In genomic region chr5:107330916-107331421, GRCm38 (mm10) we compare ENCODE assay signal across 26 mouse cellular contexts. TPM values are rescaled to one million over a fixed set of nuclear protein-coding genes. Genes with fewer than 3 reads are reported as not detected.
DNase-seq lines count a peak whose midpoint lies in the region; ATAC-seq lines count a peak whose summit lies in the region.
"Had no signal": no experiment of that assay in that cellular context is flagged by ENCODE, and none has a peak within 500 bp of the region (broad histone marks: within the 10 kb centered on the region; RNA-seq: fewer than 3 reads in every experiment).

TSS of gene Brdt (plus strand) at chr5:107331159.

- no peak within 1 kb of the TSS for H3K4me2 ChIP-seq in forebrain, embryonic 14.5 days (ENCODE audit: low read length)
- H3K4me2 ChIP-seq in liver, embryonic 12.5 days: no peak within 1 kb of the TSS
- H3K4me2 ChIP-seq: embryonic facial prominence, embryonic 15.5 days; hindbrain, embryonic 15.5 days; liver, embryonic 11.5 days; lung, embryonic 15.5 days; midbrain, embryonic 12.5 days; neural tube, embryonic 15.5 days had no signal

- intact Hi-C loops in left cerebral cortex, postnatal 10 days (cut with DNase I): no loop called here

- no peak for ATAC-seq in forebrain, embryonic 14.5 days
- ATAC-seq in liver, embryonic 12.5 days: no peak
- ATAC-seq: activated CD4-positive, CD25-positive, alpha-beta regulatory T cell, adult 4 months; intestine, postnatal 0 days had no signal

- H3K27ac ChIP-seq in forebrain, embryonic 14.5 days (ENCODE audit: low read depth, low read length): no peak within 1 kb of the TSS
- no peak within 1 kb of the TSS for H3K27ac ChIP-seq in liver, embryonic 12.5 days
- H3K27ac ChIP-seq: embryonic facial prominence, embryonic 15.5 days; forebrain, embryonic 10.5 days; heart, embryonic 10.5 days; hindbrain, embryonic 15.5 days; limb, embryonic 10.5 days; lung, embryonic 15.5 days; macrophage; midbrain, embryonic 12.5 days; neural tube, embryonic 15.5 days had no signal

- H3K9ac ChIP-seq in forebrain, embryonic 14.5 days (ENCODE audit: low read length): no peak within 1 kb of the TSS
- H3K9ac ChIP-seq in liver, embryonic 12.5 days: no peak within 1 kb of the TSS
- H3K9ac ChIP-seq: embryonic facial prominence, embryonic 15.5 days; hindbrain, embryonic 15.5 days; lung, embryonic 15.5 days; midbrain, embryonic 12.5 days; neural tube, embryonic 15.5 days had no signal

- H3K9me3 ChIP-seq in forebrain, embryonic 14.5 days (replicated peaks; ENCODE audit: control insufficient read depth, low read length): no peaks in the 10 kb centered on the region
- H3K9me3 ChIP-seq in liver, embryonic 12.5 days (replicated peaks): 0 out of 2 replicates have a peak, but pooled peaks cover 4% of the 10 kb centered on the region
- H3K9me3 ChIP-seq: embryonic facial prominence, embryonic 15.5 days; heart, embryonic 10.5 days; hindbrain, embryonic 15.5 days; limb, embryonic 10.5 days; lung, embryonic 15.5 days; midbrain, embryonic 12.5 days; neural tube, embryonic 15.5 days had no signal

- no peaks in the 10 kb centered on the region for H3K36me3 ChIP-seq in forebrain, embryonic 14.5 days (ENCODE audit: control insufficient read depth, insufficient read depth, low read length)
- no peaks in the 10 kb centered on the region for H3K36me3 ChIP-seq in liver, embryonic 12.5 days
- H3K36me3 ChIP-seq: embryonic facial prominence, embryonic 15.5 days; forebrain, embryonic 10.5 days; heart, embryonic 10.5 days; hindbrain, embryonic 15.5 days; limb, embryonic 10.5 days; lung, embryonic 15.5 days; midbrain, embryonic 12.5 days; neural tube, embryonic 15.5 days had no signal

- H3K27me3 ChIP-seq in forebrain, embryonic 14.5 days (replicated peaks; ENCODE audit: control insufficient read depth, insufficient read depth, low read length): no peaks in the 10 kb centered on the region
- H3K27me3 ChIP-seq in liver, embryonic 12.5 days (replicated peaks): peaks cover 3% of the 10 kb centered on the region; the same call in 1 of the 2 replicates
- H3K27me3 ChIP-seq: embryonic facial prominence, embryonic 15.5 days; hindbrain, embryonic 15.5 days; lung, embryonic 15.5 days; midbrain, embryonic 12.5 days; neural tube, embryonic 15.5 days had no signal

- H3K4me3 ChIP-seq in forebrain, embryonic 14.5 days (ENCODE audit: low read depth, low read length): no peak within 1 kb of the TSS
- no peak within 1 kb of the TSS for H3K4me3 ChIP-seq in liver, embryonic 12.5 days
- H3K4me3 ChIP-seq: embryonic facial prominence, embryonic 15.5 days; forebrain, embryonic 10.5 days; heart, embryonic 10.5 days; hindbrain, embryonic 15.5 days; limb, embryonic 10.5 days; lung, embryonic 15.5 days; midbrain, embryonic 12.5 days; myocyte; neural tube, embryonic 15.5 days had no signal

- WGBS in forebrain, embryonic 14.5 days: 92% methylated on average over 30 of the region's 30 CpGs
- 79% methylated on average over 30 of the region's 30 CpGs for WGBS in liver, embryonic 12.5 days (ENCODE audit: insufficient replicate concordance)

- no peak for DNase-seq in left cerebral cortex, adult 18-20 months (ENCODE audit: low spot score in 2 of 2)
- DNase-seq in left cerebral cortex, adult 9 months (ENCODE audit: low spot score in 2 of 2): no peak
- peak; percentile 36 for DNase-seq in WW6 (ENCODE audit: low read depth, low spot score)
- DNase-seq in left cerebral cortex, postnatal 10 days (ENCODE audit: extremely low spot score in 1 of 2, low spot score in 2 of 2): no peak
- no peak for DNase-seq in forebrain, embryonic 14.5 days (ENCODE audit: low spot score)
- no peak for DNase-seq in ovary, postnatal 14 days (ENCODE audit: low spot score)
- DNase-seq: adrenal gland, postnatal 36 days; cerebellum, adult 9-11 months; embryo, embryonic 11 days; gastrocnemius, postnatal 36 days; right cerebral cortex, postnatal 4 days; thymus, adult 18-20 months had no signal

- H3K4me1 ChIP-seq in forebrain, embryonic 14.5 days (ENCODE audit: control insufficient read depth, insufficient read depth, low read length): no peaks in the 10 kb centered on the region
- no peaks in the 10 kb centered on the region for H3K4me1 ChIP-seq in liver, embryonic 12.5 days
- H3K4me1 ChIP-seq: embryonic facial prominence, embryonic 15.5 days; forebrain, embryonic 10.5 days; heart, embryonic 10.5 days; hindbrain, embryonic 15.5 days; limb, embryonic 10.5 days; lung, embryonic 15.5 days; midbrain, embryonic 12.5 days; neural tube, embryonic 15.5 days had no signal

RNA-seq across cellular contexts. Expression of gene Brdt, which starts in this region (rescaled TPM):
- 10 to 100 TPM; 16.4 to 16.6 TPM for total RNA-seq in left cerebral cortex, adult 18-20 months (2021)
- 10 to 100 TPM; 11.4 to 11.9 TPM for total RNA-seq in left cerebral cortex, postnatal 10 days (2021)
- polyA plus RNA-seq in forebrain, embryonic 14.5 days (2014; fragmentation: Nextera tagmentation; extraction: Ambion mirVana): 1.4 and 1.8 TPM in 2 replicates
- polyA plus RNA-seq in liver, embryonic 12.5 days (2016; fragmentation: Nextera tagmentation; extraction: Ambion mirVana): 0.20 and 0.24 TPM in 2 replicates
